Mouse (Mus musculus): ENCODE results near the gene Asb1.

DNA sequence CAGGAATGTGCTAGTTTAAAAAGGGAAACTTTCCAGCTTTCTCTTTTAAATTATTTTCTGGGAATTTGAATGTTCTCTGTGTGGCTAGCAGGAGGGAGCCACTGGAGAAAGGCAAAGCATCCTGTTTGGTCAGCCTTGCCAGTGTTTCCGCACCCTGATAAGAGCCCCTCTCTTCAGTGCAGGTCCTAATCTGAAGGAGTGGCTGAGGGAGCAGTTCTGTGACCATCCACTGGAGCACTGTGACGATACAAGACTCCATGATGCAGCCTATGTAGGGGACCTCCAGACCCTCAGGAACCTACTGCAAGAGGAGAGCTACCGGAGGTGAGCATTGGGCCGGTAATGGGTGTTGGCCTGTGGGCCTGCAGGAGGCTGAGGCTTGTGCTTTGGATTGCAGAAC lies 3.6 kb downstream of the Asb1 start:
- TF ChIP-seq POLR2A (IDR thresholded peaks at IDR 0.05; ENCODE audit: insufficient read depth, low read depth, low read length), result no peak
- TF ChIP-seq CTCF (IDR thresholded peaks at IDR 0.05; ENCODE audit: insufficient read depth, low read depth, low read length), result no peak

Measured in olfactory bulb, adult 2 months (tissue).